Mouse (Mus musculus): Measurements from ENCODE around the gene Wwox.

Gene Wwox

GRCm38 (mm10) chr8:115400013-115400720, 960.7 kb downstream of the Wwox start:
- DNase-seq, result no peak
